Mouse (Mus musculus) cortical plate, adult 2 months (tissue): ENCODE measurements around the gene Cnot1.
A peak's percentile ranks its signal among the peaks of the same experiment; 100 is the strongest.

Source experiments
- CTCF ChIP-seq: fragments of 200-500 bp; IDR thresholded peaks from 2 replicates; pipeline ENCODE4 v1.5.1; 2011; ENCODE audit warnings: mild to moderate bottlenecking, control low read depth, low read length; ENCODE audit not compliant: insufficient read depth; ENCODE audit errors: extremely low read depth
- POLR2A ChIP-seq: fragments of 200-500 bp; IDR thresholded peaks from 2 replicates; pipeline ENCODE4 v1.6.1; 2011; ENCODE audit warnings: mild to moderate bottlenecking, low read length, control low read depth; ENCODE audit not compliant: insufficient read depth; ENCODE audit errors: extremely low read depth

- TF ChIP-seq POLR2A (peak; percentile 81), CTCF (no peak)
Observed at GRCm38 (mm10) chr8:95703461-95704260, 103.6 kb downstream of the Cnot1 start.
